Comparison of ENCODE assay signal across 15 mouse cellular contexts in the genomic region with DNA sequence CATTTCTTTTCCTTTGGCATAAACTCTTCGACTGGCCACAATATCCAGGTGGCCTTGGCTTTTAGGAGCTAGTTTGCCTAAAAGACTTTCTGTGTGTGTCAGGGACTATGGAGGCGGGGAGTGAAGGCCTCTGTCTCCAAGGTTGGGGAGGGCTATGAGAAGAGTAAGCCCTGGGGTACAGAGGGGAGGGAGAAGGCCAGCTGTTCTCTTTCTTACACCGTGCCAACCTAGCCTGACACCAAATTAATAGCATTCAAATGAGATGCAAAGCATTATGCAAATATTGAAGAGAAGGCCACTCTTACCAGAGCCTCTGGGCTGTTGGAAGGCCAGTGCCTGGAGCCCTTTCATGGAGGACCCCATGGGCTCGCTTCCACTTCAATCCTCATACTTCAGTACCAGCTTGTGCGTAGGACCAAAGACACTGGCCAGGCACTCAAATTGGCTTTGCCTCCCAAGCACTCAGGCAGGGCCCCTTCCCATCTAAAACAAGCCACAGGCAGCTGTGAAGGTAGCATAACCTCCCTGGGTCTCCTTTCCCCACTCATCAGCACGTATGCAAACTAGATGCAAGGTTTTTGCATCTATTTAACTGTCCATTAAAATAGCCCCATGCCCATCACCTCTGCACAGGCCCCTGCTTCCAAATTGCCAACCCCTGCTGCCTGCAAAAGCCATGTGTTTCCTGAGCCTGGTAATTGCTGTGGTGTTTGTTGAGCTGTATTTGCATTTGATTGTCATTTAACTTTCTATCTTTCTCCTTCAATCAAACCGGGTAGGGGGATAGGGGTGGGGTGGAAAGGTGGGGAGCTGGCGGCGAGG. TPM values are rescaled to one million over a fixed set of nuclear protein-coding genes. Genes with fewer than 3 reads are reported as not detected.
A peak's percentile ranks its signal among the peaks of the same experiment; 100 is the strongest.
DNase-seq lines count a peak whose midpoint lies in the region; ATAC-seq lines count a peak whose summit lies in the region.
"Had no signal": no experiment of that assay in that cellular context is flagged by ENCODE, and none has a peak within 500 bp of the region (broad histone marks: within the 10 kb centered on the region; RNA-seq: fewer than 3 reads in every experiment).

No protein-coding gene starts in this region.

- DNase-seq in neural tube, embryonic 11.5 days (ENCODE audit: low spot score), result no peak
- DNase-seq in neural tube, embryonic 10.5 days (ENCODE audit: extremely low spot score, low spot score), result no peak
- no peak for DNase-seq in frontal cortex, postnatal 10 days (ENCODE audit: low spot score in 2 of 2)
- DNase-seq in testis, postnatal 14 days (ENCODE audit: low spot score), result no peak
- DNase-seq: cerebellum, adult 2 months; kidney, postnatal 36 days; lung, postnatal 36 days; thymus, postnatal 25 days had no signal

- WGBS in neural tube, embryonic 11.5 days, result 20% methylated on average over 9 of the region's 9 CpGs
- 8% methylated on average over 9 of the region's 9 CpGs for WGBS in forebrain, embryonic 16.5 days
- 29% methylated on average over 9 of the region's 9 CpGs for WGBS in midbrain, embryonic 13.5 days

- H3K9me3 ChIP-seq in neural tube, embryonic 11.5 days (ENCODE audit: control insufficient read depth, low read length), result no peaks in the 10 kb centered on the region
- H3K9me3 ChIP-seq in forebrain, embryonic 16.5 days (ENCODE audit: control insufficient read depth, low read length), result no peaks in the 10 kb centered on the region
- no peaks in the 10 kb centered on the region for H3K9me3 ChIP-seq in midbrain, embryonic 13.5 days
- H3K9me3 ChIP-seq: limb, embryonic 13.5 days had no signal

- H3K4me1 ChIP-seq in neural tube, embryonic 11.5 days (ENCODE audit: control insufficient read depth, insufficient read depth, low read length), result 0 out of 2 replicates have a peak, but pooled peaks cover 9% of the 10 kb centered on the region
- H3K4me1 ChIP-seq in forebrain, embryonic 16.5 days (replicated peaks; ENCODE audit: control insufficient read depth, insufficient read depth, low read length), result peaks cover 32% of the 10 kb centered on the region
- H3K4me1 ChIP-seq in midbrain, embryonic 13.5 days (replicated peaks), result peaks cover 66% of the 10 kb centered on the region

- H3K27me3 ChIP-seq in neural tube, embryonic 11.5 days (ENCODE audit: control insufficient read depth, insufficient read depth, low read length), result peaks cover 16% of the 10 kb centered on the region
- no peaks in the 10 kb centered on the region for H3K27me3 ChIP-seq in forebrain, embryonic 16.5 days (replicated peaks; ENCODE audit: control insufficient read depth, insufficient read depth, low read length)
- H3K27me3 ChIP-seq in midbrain, embryonic 13.5 days, result peaks cover 18% of the 10 kb centered on the region

- no peak overlapping the region for H3K4me3 ChIP-seq in neural tube, embryonic 11.5 days (ENCODE audit: low read depth, low read length)
- no peak overlapping the region for H3K4me3 ChIP-seq in forebrain, embryonic 16.5 days (replicated peaks; ENCODE audit: low read length)
- no peak overlapping the region for H3K4me3 ChIP-seq in midbrain, embryonic 13.5 days (replicated peaks)
- H3K4me3 ChIP-seq: erythroblast, embryonic 14.5 days; limb, embryonic 13.5 days had no signal

- peak; percentile 60; the same call in 1 of the 2 replicates for ATAC-seq in neural tube, embryonic 11.5 days (ENCODE audit: insufficient read depth, low FRiP score, low TSS enrichment)
- peak; percentile 79 for ATAC-seq in forebrain, embryonic 16.5 days
- ATAC-seq in midbrain, embryonic 13.5 days, result peak; percentile 75
- ATAC-seq in monocyte, adult 5-6 weeks (replicated peaks; ENCODE audit: insufficient number of reproducible peaks, low FRiP score, low TSS enrichment, poor library complexity, severe bottlenecking), result no peak
- ATAC-seq: intestine, postnatal 0 days had no signal

- no peaks in the 10 kb centered on the region for H3K36me3 ChIP-seq in neural tube, embryonic 11.5 days (ENCODE audit: control insufficient read depth, insufficient read depth, low read length)
- no peaks in the 10 kb centered on the region for H3K36me3 ChIP-seq in forebrain, embryonic 16.5 days (ENCODE audit: control insufficient read depth, insufficient read depth)
- H3K36me3 ChIP-seq in midbrain, embryonic 13.5 days, result no peaks in the 10 kb centered on the region
- H3K36me3 ChIP-seq: limb, embryonic 13.5 days had no signal

- no peak overlapping the region for H3K4me2 ChIP-seq in neural tube, embryonic 11.5 days (ENCODE audit: low read depth)
- no peak overlapping the region for H3K4me2 ChIP-seq in forebrain, embryonic 16.5 days (ENCODE audit: low read length)
- peak overlapping the region; percentile 1; the same call in 1 of the 2 replicates for H3K4me2 ChIP-seq in midbrain, embryonic 13.5 days (replicated peaks)
- H3K4me2 ChIP-seq: limb, embryonic 13.5 days had no signal

- H3K27ac ChIP-seq in neural tube, embryonic 11.5 days (ENCODE audit: low read depth, low read length), result no peak overlapping the region
- H3K27ac ChIP-seq in forebrain, embryonic 16.5 days (ENCODE audit: low read length), result peak overlapping the region; percentile 78
- H3K27ac ChIP-seq in midbrain, embryonic 13.5 days, result peak overlapping the region; percentile 73
- H3K27ac ChIP-seq: limb, embryonic 13.5 days had no signal

- no peak overlapping the region for H3K9ac ChIP-seq in neural tube, embryonic 11.5 days (ENCODE audit: low read length)
- H3K9ac ChIP-seq in forebrain, embryonic 16.5 days (replicated peaks; ENCODE audit: low read depth, low read length), result no peak overlapping the region
- no peak overlapping the region for H3K9ac ChIP-seq in midbrain, embryonic 13.5 days (replicated peaks)
- H3K9ac ChIP-seq: limb, embryonic 13.5 days had no signal

RNA-seq across cellular contexts. Expression of a gene that starts 4.6 kb away (rescaled TPM):
- 12.4 and 13.8 TPM in 2 replicates for polyA plus RNA-seq in neural tube, embryonic 11.5 days (2014; fragmentation: Nextera tagmentation; extraction: Ambion mirVana)
- 257 and 284 TPM in 2 replicates for polyA plus RNA-seq in forebrain, embryonic 16.5 days (2015; fragmentation: Nextera tagmentation; extraction: Ambion mirVana)
- polyA plus RNA-seq in midbrain, embryonic 13.5 days (2015; fragmentation: Nextera tagmentation; extraction: Ambion mirVana), result 118 TPM in 2 replicates
- total RNA-seq in monocyte, adult 5-6 weeks (2017), result not detected in 3 replicates
- polyA plus RNA-seq: erythroblast, embryonic 14.5 days had no signal

RNA-seq across cellular contexts. Expression of a gene that starts 32.2 kb away (rescaled TPM):
- polyA plus RNA-seq in neural tube, embryonic 11.5 days (2014; fragmentation: Nextera tagmentation; extraction: Ambion mirVana), result 2.6 and 4.0 TPM in 2 replicates
- polyA plus RNA-seq in forebrain, embryonic 16.5 days (2015; fragmentation: Nextera tagmentation; extraction: Ambion mirVana), result 8.6 and 12.6 TPM in 2 replicates
- 8.6 and 11.0 TPM in 2 replicates for polyA plus RNA-seq in midbrain, embryonic 13.5 days (2015; fragmentation: Nextera tagmentation; extraction: Ambion mirVana)
- total RNA-seq in monocyte, adult 5-6 weeks (2017), result not detected in 3 replicates
- total RNA-seq: gastrocnemius, adult 8-10 months had no signal
- polyA plus RNA-seq: erythroblast, embryonic 14.5 days had no signal

RNA-seq across cellular contexts. Expression of a gene that starts 56.5 kb away (rescaled TPM):
- 17.8 and 19.6 TPM in 2 replicates for polyA plus RNA-seq in neural tube, embryonic 11.5 days (2014; fragmentation: Nextera tagmentation; extraction: Ambion mirVana)
- polyA plus RNA-seq in forebrain, embryonic 16.5 days (2015; fragmentation: Nextera tagmentation; extraction: Ambion mirVana), result 20.6 and 23.0 TPM in 2 replicates
- polyA plus RNA-seq in midbrain, embryonic 13.5 days (2015; fragmentation: Nextera tagmentation; extraction: Ambion mirVana), result 22.7 and 22.8 TPM in 2 replicates
- total RNA-seq in monocyte, adult 5-6 weeks (2017), result 34.9 to 44.3 TPM (median 43.9 TPM) in 3 replicates
